Mouse (Mus musculus): ENCODE measurements around the gene Ythdf1. TPM values are rescaled to one million over a fixed set of nuclear protein-coding genes. Genes with fewer than 3 reads are reported as not detected.

The Ythdf1 gene
- total and polyA plus RNA-seq, 3 experiments: 36.8 to 72.2 TPM; not detected in 1

DNA sequence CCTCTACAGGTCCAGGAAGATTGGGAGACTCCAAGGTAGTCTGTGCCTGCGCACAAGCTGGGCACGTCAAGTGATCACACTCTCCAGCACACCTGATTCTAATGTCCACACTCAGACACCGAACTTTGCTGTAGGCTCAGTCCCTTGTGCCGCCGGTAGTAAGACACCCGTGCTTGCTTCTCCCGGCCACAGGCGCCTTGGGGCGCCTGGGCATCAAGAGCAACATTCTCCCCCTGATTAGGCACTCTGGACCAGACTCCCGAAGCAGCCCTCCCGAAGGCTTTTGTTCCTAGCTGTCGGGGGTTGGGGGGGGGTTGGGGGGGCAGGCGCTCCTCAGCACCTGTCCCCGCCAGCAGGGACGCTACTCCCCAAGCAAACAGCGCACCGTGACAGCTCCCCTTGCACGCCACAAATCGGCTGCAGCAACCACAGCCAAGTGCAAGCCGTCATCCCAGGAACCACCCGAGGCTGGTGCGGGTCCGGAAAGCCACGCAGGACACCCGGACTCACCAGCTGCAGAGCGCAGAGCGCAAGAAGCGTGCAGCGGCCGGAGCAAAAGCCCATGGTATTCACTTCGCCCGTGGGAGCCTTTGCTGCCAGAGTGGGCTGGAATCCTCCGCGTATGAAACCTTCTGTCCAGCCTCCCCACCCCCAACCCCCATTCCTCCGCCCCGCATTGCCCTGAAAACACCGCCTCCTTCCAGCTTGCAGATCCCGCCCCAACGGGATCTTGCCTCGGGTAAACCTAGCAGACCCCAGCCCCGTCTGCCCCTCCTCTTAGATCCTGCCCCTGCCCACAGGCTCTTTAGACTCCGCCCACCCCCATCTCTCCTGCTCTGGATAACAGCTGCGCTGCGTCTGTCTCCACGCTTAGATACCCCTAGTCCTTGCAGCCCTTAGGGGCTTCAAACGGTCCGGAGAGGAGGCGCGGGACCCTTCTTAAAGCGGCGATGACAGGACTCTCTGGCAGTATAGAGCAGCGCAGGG lies 33.6 kb upstream of the Ythdf1 start, which contains the start of gene Nkain4:
Nkain4 (minus strand) TSS at position 639 of the 987 bp plus-strand sequence.
- no peak for DNase-seq (ENCODE audit: low read depth, low spot score)
- Histone ChIP-seq H3K4me3 (ENCODE audit: control insufficient read depth in 1 of 2, insufficient read depth in 1 of 2, low read depth in 2 of 2, low read length in 2 of 2) (no peak within 1 kb of the TSS), H3K9ac (ENCODE audit: control insufficient read depth, low read depth, low read length, poor library complexity, severe bottlenecking) (no peak within 1 kb of the TSS), H3K4me1 (ENCODE audit: control insufficient read depth in 1 of 2, insufficient read depth in 2 of 2, low read length in 2 of 2) (no peaks in the 10 kb centered on the region), H3K27ac (ENCODE audit: control insufficient read depth, low read depth, low read length) (no peak within 1 kb of the TSS), H3K9me3 (replicated peaks; ENCODE audit: insufficient read depth, low read length) (no peaks in the 10 kb centered on the region), H3K27me3 (ENCODE audit: control insufficient read depth in 1 of 2, insufficient read depth in 2 of 2, low read length in 2 of 2) (peaks cover 11 to 22% of the 10 kb centered on the region in 2 experiments), H3K79me2 (ENCODE audit: control insufficient read depth, insufficient read depth, low read length, poor library complexity) (no peaks in the 10 kb centered on the region), H3K36me3 (ENCODE audit: control insufficient read depth in 1 of 2, insufficient read depth in 2 of 2, low read length in 2 of 2) (no peaks in the 10 kb centered on the region)
- no peak for TF ChIP-seq POLR2A (IDR thresholded peaks at IDR 0.05; ENCODE audit: control insufficient read depth in 1 of 2, insufficient read depth in 1 of 2, low read depth in 1 of 2, low read length in 2 of 2, poor library complexity in 1 of 2)
- no peak for TF ChIP-seq POLR2AphosphoS2 (IDR thresholded peaks at IDR 0.05; ENCODE audit: low read length)
- TF ChIP-seq ZNF384 (IDR thresholded peaks at IDR 0.05; ENCODE audit: low read depth, low read length): no peak
- TF ChIP-seq POLR2AphosphoS5 (IDR thresholded peaks at IDR 0.05; ENCODE audit: borderline replicate concordance, low read depth, low read length): no peak
- TF ChIP-seq SMC3 (IDR thresholded peaks at IDR 0.05; ENCODE audit: low read depth, low read length): no peak
- no peak for TF ChIP-seq MYB (IDR thresholded peaks at IDR 0.05; ENCODE audit: low read depth, low read length)
- no peak for TF ChIP-seq NELFE (IDR thresholded peaks at IDR 0.05; ENCODE audit: low read depth, low read length)
- no peak for TF ChIP-seq HCFC1 (IDR thresholded peaks at IDR 0.05; ENCODE audit: low read depth, low read length)
- no peak for TF ChIP-seq CHD1 (IDR thresholded peaks at IDR 0.05; ENCODE audit: low read depth, low read length)
- TF ChIP-seq GATA1 (IDR thresholded peaks at IDR 0.05; ENCODE audit: low read depth, low read length): no peak
- no peak for TF ChIP-seq ETS1 (IDR thresholded peaks at IDR 0.05; ENCODE audit: low read depth, low read length)
- TF ChIP-seq ZMIZ1 (IDR thresholded peaks at IDR 0.05; ENCODE audit: low read depth, low read length): no peak
- no peak for TF ChIP-seq CHD2 (IDR thresholded peaks at IDR 0.05; ENCODE audit: low read length)
- no peak for TF ChIP-seq MAFK (IDR thresholded peaks at IDR 0.05; ENCODE audit: borderline replicate concordance, low read depth, low read length)
- no peak for TF ChIP-seq MAZ (IDR thresholded peaks at IDR 0.05; ENCODE audit: low read depth, low read length)
- no peak for TF ChIP-seq GABPA (IDR thresholded peaks at IDR 0.05; ENCODE audit: low read depth, low read length)
- TF ChIP-seq RCOR1 (IDR thresholded peaks at IDR 0.05; ENCODE audit: low read depth, low read length): no peak
- no peak for TF ChIP-seq EP300 (IDR thresholded peaks at IDR 0.05; ENCODE audit: low read depth in 1 of 2, low read length in 2 of 2)

GRCm38 (mm10) chr2:180953638-180954037 lies 32.9 kb upstream of the Ythdf1 start:
- Histone ChIP-seq H3K4me1 (ENCODE audit: control insufficient read depth in 1 of 2, insufficient read depth in 2 of 2, low read length in 2 of 2) (no peaks in the 10 kb centered on the region), H3K27me3 (ENCODE audit: control insufficient read depth in 1 of 2, insufficient read depth in 2 of 2, low read length in 2 of 2) (peaks cover 13 to 20% of the 10 kb centered on the region in 2 experiments)
- TF ChIP-seq TCF12 (IDR thresholded peaks at IDR 0.05; ENCODE audit: low read depth, low read length) (no peak), SMC3 (IDR thresholded peaks at IDR 0.05; ENCODE audit: low read depth, low read length) (no peak), NRF1 (IDR thresholded peaks at IDR 0.05; ENCODE audit: insufficient read depth, low read depth, low read length, poor library complexity, severe bottlenecking) (no peak), ZNF384 (IDR thresholded peaks at IDR 0.05; ENCODE audit: low read depth, low read length) (no peak), SIN3A (IDR thresholded peaks at IDR 0.05; ENCODE audit: low read length) (no peak), RAD21 (IDR thresholded peaks at IDR 0.05; ENCODE audit: low read depth, low read length) (no peak), JUND (IDR thresholded peaks at IDR 0.05; ENCODE audit: low read depth, low read length) (no peak), NELFE (IDR thresholded peaks at IDR 0.05; ENCODE audit: low read depth, low read length) (no peak), ZKSCAN1 (IDR thresholded peaks at IDR 0.05; ENCODE audit: low read depth, low read length) (no peak), MEF2A (IDR thresholded peaks at IDR 0.05; ENCODE audit: extremely low read depth, insufficient replicate concordance, low read depth, low read length, poor library complexity, severe bottlenecking) (no peak), MYB (IDR thresholded peaks at IDR 0.05; ENCODE audit: low read depth, low read length) (no peak), MAX (IDR thresholded peaks at IDR 0.05; ENCODE audit: low read length) (no peak), ZMIZ1 (IDR thresholded peaks at IDR 0.05; ENCODE audit: low read depth, low read length) (no peak), POLR2AphosphoS5 (IDR thresholded peaks at IDR 0.05; ENCODE audit: borderline replicate concordance, low read depth, low read length) (no peak), USF2 (IDR thresholded peaks at IDR 0.05; ENCODE audit: borderline replicate concordance in 1 of 2, insufficient read depth in 1 of 2, low read depth in 1 of 2, low read length in 2 of 2) (no peak), RCOR1 (IDR thresholded peaks at IDR 0.05; ENCODE audit: low read depth, low read length) (no peak), MXI1 (IDR thresholded peaks at IDR 0.05; ENCODE audit: low read depth, low read length) (no peak), GABPA (IDR thresholded peaks at IDR 0.05; ENCODE audit: low read depth, low read length) (no peak), HCFC1 (IDR thresholded peaks at IDR 0.05; ENCODE audit: low read depth, low read length) (no peak)

More at GRCm38 (mm10) chr2:180953638-180954037, 32.9 kb upstream of the Ythdf1 start:
- Histone ChIP-seq H3K79me2 (ENCODE audit: control insufficient read depth, insufficient read depth, low read length, poor library complexity) (no peaks in the 10 kb centered on the region), H3K4me3 (ENCODE audit: control insufficient read depth in 1 of 2, insufficient read depth in 1 of 2, low read depth in 2 of 2, low read length in 2 of 2) (no peak overlapping the region), H3K9me3 (replicated peaks; ENCODE audit: insufficient read depth, low read length) (no peaks in the 10 kb centered on the region), H3K9ac (ENCODE audit: control insufficient read depth, low read depth, low read length, poor library complexity, severe bottlenecking) (no peak overlapping the region), H3K27ac (ENCODE audit: control insufficient read depth, low read depth, low read length) (no peak overlapping the region), H3K36me3 (ENCODE audit: control insufficient read depth in 1 of 2, insufficient read depth in 2 of 2, low read length in 2 of 2) (no peaks in the 10 kb centered on the region)
- no peak for DNase-seq (ENCODE audit: low read depth, low spot score)
